ENCODE assay signal across 16 mouse cellular contexts in the genomic region with DNA sequence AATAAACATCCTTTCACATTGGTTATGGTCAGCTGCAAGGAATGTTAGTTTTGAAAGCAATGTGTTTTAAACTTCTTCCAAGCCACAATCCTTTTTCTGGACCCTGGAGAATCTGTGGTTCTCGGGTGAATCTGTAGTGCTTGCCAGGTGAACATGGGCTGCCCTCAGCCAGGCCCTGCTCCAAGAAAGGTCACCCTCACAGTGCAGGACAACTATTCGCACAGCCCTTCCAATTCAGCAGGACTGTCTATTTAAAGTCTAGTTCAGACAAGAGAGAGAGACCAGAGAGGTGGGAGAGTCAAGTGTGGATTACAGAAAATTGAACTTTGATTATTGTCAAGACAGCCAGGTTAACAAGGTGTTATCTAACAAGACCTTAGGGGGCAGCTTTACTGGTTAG.
A peak's percentile ranks its signal among the peaks of the same experiment; 100 is the strongest.
DNase-seq lines count a peak whose midpoint lies in the region.
"Had no signal": no experiment of that assay in that cellular context is flagged by ENCODE, and none has a peak within 500 bp of the region (broad histone marks: within the 10 kb centered on the region; RNA-seq: fewer than 3 reads in every experiment).

No protein-coding gene starts in this region.

- intact Hi-C loops in heart, postnatal 25 days (cut with DNase I): no loop called here

- DNase-seq in heart, adult 11 months: peak; percentile 93
- DNase-seq in heart, postnatal 25 days (ENCODE audit: low spot score): no peak
- peak; percentile 40 for DNase-seq in heart, adult 8-10 months (ENCODE audit: low spot score)
- DNase-seq in heart, postnatal 4 days: no peak
- peak; percentile 28 for DNase-seq in kidney, adult 9 months
- no peak for DNase-seq in kidney, postnatal 25 days
- peak; percentile 26 for DNase-seq in Muller cell, postnatal 12 days (ENCODE audit: inconsistent ontology term)
- no peak for DNase-seq in gastrocnemius, adult 8-10 months (ENCODE audit: low spot score in 2 of 2)
- DNase-seq: adrenal gland, postnatal 10 days; adrenal gland, postnatal 36 days; cerebellum, adult 18-20 months; cerebellum, adult 9-11 months; cerebellum, postnatal 25 days; gastrocnemius, postnatal 10 days; gastrocnemius, postnatal 36 days; kidney, adult 18-20 months had no signal

Comparison
In these comparisons a context has a peak if more than half of its experiments do, and no peak if none do; other contexts are left out.
1. DNase-seq: peak in heart, adult 11 months (single experiment), heart, adult 8-10 months (single experiment), kidney, adult 9 months (single experiment) and Muller cell, postnatal 12 days (single experiment); none in heart, postnatal 25 days (single experiment), heart, postnatal 4 days (single experiment), kidney, postnatal 25 days (0 of 2) and gastrocnemius, adult 8-10 months (0 of 2).